Mouse (Mus musculus) T-cell, adult 2 months (primary cell): ENCODE data around the gene Crp.

Experiments
- DNase-seq: peaks from one replicate; pipeline ENCODE4 v3.0.0; 2022; ENCODE audit warnings: low spot score

Crp gene

DNA sequence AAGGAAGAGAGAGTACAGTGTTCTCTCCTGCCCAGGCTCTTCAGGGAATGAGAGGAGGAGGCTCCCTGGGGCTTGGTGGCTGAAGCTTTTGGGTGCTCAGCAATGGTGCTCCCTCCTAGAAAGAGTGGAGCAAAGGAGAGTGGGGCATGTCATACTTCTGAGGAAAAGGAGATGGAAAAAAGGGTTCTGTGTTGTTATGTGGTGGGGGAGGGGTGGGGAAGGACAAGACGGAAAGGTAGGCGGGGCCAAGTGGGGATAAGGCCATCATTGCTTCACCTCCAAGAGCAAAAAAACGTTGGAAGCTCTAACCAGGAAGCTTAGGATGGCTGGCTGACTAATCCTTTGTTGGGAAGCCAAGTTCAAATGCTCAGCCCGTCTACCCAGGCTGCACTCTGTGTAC lies 14.1 kb downstream of the Crp start:
- no peak for DNase-seq

DNA sequence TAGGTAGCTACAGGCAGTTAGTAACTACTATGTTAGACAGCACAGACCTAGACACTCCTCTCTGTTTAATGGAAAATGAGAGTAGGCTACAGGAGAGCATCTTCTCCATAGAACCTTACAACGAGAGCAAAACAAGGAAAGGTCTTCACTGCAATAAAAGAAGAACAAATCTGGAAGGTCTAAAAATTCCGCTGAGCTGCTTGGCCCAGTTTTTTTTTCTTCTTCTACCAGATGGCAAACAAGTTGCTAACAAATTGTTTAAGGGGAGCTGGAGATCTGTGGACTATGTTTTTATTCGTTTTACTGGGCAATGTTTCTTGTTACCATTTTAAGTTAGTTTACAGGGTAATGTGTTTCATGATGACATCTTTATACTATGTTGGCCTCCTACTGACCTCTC lies 53.4 kb downstream of the Crp start:
- no peak for DNase-seq

DNA sequence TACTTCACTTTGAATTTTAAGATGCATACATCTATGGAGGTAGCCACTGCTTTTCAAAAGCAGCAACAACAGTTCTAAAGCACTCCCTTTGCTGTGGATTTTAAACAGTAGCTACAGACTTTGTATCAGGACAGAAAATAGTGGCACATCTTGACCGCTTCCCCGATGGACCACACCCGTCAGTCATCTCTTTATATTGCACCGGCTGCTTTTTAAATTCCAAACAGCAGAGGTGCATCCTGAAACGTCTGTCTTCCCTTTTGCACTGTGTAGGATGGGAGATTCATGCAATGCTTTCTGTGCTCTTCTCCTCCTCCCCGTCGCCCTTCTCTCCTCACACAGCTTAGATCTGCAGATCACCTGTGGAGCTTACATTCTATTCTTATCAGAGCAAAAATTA lies 57.3 kb downstream of the Crp start:
- no peak for DNase-seq

DNA sequence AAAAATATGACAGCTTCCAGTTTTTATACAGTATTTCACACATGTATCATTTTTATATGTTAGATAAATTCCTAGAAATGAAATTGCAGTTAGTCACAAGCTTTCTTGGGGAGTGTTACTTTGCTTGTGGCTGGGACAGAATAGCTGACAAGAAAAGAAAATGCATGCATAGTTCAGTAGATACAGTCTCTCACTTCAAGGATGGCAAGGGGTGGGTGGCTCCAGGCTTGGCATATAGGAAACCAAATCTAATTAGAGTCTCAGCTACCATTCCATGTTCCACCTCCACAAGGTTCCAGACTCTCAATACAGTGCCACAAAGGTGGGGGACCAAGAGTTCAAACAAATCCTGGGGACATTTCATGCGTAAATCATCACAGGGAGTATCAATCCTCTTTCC lies 61.7 kb downstream of the Crp start:
- DNase-seq = no peak

DNA sequence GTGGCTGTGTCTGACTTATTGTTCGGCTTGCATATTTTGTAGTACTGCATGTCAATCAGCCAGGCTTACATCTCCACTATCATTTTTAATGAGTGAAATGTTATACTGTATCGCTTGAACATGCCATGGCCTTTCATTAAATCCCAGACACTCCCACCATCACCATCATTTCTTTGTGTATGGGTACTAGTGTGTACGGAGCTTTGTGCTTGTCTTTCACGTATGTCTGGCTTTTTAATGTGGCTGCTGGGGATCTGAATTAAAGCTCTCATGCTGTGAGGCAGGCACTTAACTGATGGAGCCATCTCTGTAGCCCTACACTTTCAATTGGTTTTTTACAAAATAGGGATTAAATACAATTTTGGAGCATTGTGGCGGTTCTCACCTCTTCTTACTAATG lies 81.3 kb downstream of the Crp start:
- DNase-seq = no peak

DNA sequence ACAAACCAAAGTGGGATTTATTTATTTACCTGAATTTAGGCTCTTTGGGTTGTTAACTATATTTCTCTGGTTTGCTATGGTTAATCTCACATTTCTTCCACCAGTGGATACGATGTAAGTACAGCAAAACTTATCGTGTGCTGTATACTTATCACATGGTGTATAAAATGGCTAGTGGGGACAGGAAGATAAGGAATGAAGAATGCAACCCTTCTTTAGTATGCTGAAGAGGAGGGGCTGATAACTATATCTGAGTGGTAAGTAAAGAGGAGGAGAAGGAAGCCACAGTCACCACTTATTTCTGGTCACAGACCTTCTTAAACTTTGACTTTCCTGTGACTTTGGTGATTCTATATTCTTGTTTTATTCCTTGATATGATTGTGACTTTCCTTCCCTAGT lies 87.5 kb downstream of the Crp start:
- DNase-seq = no peak

DNA sequence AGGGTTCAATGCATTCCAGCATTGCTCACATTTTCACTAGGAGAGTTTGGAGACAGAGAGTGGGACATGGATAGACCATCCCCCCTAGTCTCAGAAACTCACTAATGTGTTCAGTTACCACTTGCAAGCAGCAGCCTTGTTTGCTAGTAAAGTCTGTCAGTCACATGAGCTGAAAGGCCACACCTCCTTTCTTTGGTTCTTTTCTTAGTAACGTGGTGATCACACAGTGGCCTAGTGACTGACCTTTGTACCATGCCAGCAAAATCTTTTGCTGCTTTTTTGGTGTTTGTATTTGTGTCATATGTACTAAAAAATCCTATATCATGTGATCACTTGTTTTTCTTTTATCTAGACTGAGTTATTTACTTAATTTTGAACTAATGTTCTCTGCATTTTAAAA lies 88.0 kb downstream of the Crp start:
- no peak for DNase-seq

DNA sequence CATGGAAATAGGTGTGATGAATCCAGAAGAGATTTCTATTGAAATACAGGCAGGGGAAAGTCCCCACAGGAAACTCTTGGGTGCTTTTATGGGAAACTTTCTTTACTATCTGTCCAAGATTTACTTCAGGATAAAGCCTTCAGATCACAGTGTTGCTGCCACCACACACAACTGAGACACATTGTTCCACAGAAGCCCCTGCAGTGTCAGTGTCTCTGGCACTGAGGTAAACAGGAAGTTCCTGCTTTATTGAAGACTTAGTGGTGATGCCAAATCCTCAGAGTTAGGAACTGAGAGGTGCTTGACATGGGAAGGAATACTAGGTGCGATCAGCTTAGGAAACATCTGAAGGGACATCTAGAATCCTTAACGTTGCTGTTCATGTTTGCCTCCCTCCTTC lies 131.1 kb downstream of the Crp start:
- no peak for DNase-seq

DNA sequence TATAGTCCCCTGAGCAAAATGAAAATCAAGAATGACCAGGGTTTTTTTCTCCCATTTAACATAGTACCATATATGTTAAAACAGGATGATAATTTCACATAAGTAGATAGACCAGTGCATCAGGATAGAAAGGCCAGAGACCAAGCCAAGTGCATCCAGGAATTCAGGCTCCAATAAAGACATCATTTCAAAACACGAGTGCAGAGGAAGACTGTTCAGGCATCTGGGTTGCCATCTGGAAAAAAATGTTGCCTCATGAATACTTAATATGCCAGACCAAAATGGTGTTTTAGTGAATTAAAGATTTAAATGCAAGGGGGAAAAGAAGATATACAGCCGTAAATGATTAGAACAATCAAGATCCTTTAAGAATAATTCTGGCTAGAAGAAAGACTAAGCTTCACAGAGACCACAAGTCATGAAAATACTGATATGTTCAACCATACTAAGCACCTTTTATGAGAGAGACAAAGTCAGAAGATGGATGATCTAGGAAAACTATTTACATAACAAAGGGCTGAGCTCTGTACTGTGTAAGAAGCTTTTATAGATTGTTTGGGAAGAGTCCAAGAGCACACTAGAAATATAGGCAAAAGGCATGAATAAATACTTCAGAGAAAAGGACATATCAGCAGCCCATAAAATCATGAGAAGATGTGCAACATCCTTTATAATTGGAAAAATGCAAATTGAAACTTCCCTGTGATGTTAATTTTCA lies 149.3 kb downstream of the Crp start:
- DNase-seq = no peak

DNA sequence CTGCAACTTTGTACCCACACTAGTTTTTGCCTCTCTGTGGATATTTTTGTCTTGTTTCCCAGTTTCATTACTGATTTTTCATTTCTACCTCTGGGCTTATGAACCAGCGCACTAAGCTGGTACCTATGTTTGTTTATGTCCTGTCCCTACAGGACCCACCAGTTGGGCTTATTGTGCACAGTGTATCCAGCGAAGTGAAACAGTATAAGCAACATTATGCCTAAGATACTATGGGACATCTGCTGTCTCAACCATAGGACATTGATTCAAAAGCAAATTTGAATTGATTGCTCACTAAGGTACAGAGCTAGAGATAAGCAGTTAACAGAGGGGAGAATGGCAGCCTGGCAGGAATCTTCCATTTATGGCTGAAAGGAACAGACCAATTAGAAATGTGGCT lies 150.3 kb downstream of the Crp start:
- DNase-seq = no peak

DNA sequence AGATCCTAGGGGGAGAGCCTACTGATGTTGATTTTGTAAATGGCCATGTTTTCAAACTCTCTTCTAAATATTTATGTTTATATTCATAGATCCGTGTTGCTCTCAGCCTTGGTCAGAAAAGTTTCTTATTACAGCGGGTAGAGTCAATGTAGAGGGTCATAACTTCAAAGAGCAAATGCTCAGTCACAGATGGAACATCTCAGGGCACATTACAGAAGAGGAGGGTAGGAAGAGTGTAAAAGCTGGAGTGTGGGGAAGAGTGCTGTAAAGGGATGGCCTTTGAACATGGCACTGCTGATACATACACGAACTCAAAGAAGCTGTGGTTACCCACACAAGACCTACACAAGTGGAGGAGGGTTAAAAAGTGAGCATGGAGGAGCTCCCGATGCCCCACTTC lies 177.4 kb downstream of the Crp start:
- DNase-seq = no peak

DNA sequence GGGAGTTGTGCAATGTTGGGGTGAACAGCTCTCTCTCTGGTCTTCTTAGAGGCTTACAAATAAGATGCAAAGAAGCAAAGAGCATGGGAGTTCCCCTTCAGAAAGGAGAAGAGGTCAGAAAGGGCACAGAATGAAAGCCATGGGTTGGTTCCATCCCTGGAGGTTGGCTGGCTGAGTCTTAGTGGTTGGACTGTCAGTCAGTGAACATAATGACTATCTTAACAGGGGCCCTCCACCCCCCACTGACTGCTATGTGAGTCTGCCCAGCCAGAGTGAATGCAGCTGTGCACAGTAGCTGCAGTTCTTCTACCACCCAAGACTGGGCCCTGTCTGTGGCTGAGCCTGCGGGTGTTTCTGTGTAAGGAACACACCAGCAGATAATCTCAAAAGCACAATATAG lies 178.8 kb downstream of the Crp start:
- DNase-seq = no peak
